Mouse (Mus musculus): Measurements from ENCODE around the gene Tpgs1. TPM values are rescaled to one million over a fixed set of nuclear protein-coding genes. Genes with fewer than 3 reads are reported as not detected.

Tpgs1 gene
- total and polyA plus RNA-seq, 3 experiments, result 23.5 to 48.0 TPM; not detected in 1

DNA sequence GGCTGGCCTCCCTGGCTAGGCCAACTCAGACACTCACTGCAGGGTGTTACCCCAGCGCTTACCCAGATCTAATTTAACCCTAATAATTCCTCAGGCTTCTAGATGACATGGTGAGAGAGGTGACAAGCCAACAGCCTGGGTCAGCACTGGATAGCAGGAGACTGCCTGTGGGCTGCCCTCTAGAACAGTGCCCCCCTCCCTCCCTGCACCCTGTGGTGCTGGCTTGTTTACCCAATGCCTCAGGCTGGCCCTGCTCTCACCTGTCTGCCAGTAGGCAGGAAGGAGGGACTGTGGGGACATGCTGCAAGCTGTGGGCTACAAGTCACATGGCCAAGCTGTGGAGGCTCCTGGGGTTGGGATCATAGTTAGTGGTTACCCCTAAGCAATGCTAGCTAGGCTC is 38.0 kb downstream of the Tpgs1 start:
- H3K4me1 ChIP-seq (ENCODE audit: control insufficient read depth in 1 of 2, insufficient read depth in 2 of 2, low read length in 2 of 2), result peaks cover 9 to 19% of the 10 kb centered on the region in 2 experiments; a peak in 3 of 4 replicates
- TF ChIP-seq ZMIZ1 (IDR thresholded peaks at IDR 0.05; ENCODE audit: low read depth, low read length), result no peak
- no peak for TF ChIP-seq MAX (IDR thresholded peaks at IDR 0.05; ENCODE audit: low read length)
- no peaks in the 10 kb centered on the region for H3K9me3 ChIP-seq (replicated peaks; ENCODE audit: insufficient read depth, low read length)
- H3K36me3 ChIP-seq (ENCODE audit: control insufficient read depth in 1 of 2, insufficient read depth in 2 of 2, low read length in 2 of 2), result peaks cover 0 to 16% of the 10 kb centered on the region in 2 experiments; a peak in 2 of 4 replicates
- H3K9ac ChIP-seq (ENCODE audit: control insufficient read depth, low read depth, low read length, poor library complexity, severe bottlenecking), result no peak overlapping the region
- no peak overlapping the region for H3K4me3 ChIP-seq (ENCODE audit: control insufficient read depth in 1 of 2, insufficient read depth in 1 of 2, low read depth in 2 of 2, low read length in 2 of 2)
- no peak for DNase-seq (ENCODE audit: low read depth, low spot score)
- peaks cover 41% of the 10 kb centered on the region for H3K79me2 ChIP-seq (ENCODE audit: control insufficient read depth, insufficient read depth, low read length, poor library complexity)
- H3K27ac ChIP-seq (ENCODE audit: control insufficient read depth, low read depth, low read length), result no peak overlapping the region
- H3K27me3 ChIP-seq (ENCODE audit: control insufficient read depth in 1 of 2, insufficient read depth in 2 of 2, low read length in 2 of 2), result no peaks in the 10 kb centered on the region

GRCm38 (mm10) chr10:79707759-79708158 is 38.6 kb downstream of the Tpgs1 start:
- no peak overlapping the region for H3K9ac ChIP-seq (ENCODE audit: control insufficient read depth, low read depth, low read length, poor library complexity, severe bottlenecking)
- H3K27ac ChIP-seq (ENCODE audit: control insufficient read depth, low read depth, low read length), result no peak overlapping the region
- H3K9me3 ChIP-seq (replicated peaks; ENCODE audit: insufficient read depth, low read length), result no peaks in the 10 kb centered on the region
- H3K79me2 ChIP-seq (ENCODE audit: control insufficient read depth, insufficient read depth, low read length, poor library complexity), result peaks cover 41% of the 10 kb centered on the region
- TF ChIP-seq ZC3H11A (IDR thresholded peaks at IDR 0.05; ENCODE audit: low read depth, low read length) (no peak), CTCF (IDR thresholded peaks at IDR 0.05 in 2 of 3, conservative IDR thresholded peaks at IDR 0.05 in 1 of 3; ENCODE audit: control insufficient read depth in 1 of 3, insufficient read depth in 1 of 3, low read depth in 2 of 3, low read length in 3 of 3, poor library complexity in 1 of 3, severe bottlenecking in 1 of 3) (peak in 2 of 3 experiments; percentile 1 to 43; a peak in 3 of 6 replicates)
- no peak for DNase-seq (ENCODE audit: low read depth, low spot score)
- H3K27me3 ChIP-seq (ENCODE audit: control insufficient read depth in 1 of 2, insufficient read depth in 2 of 2, low read length in 2 of 2), result no peaks in the 10 kb centered on the region
- peaks cover 0 to 19% of the 10 kb centered on the region in 2 experiments; a peak in 2 of 4 replicates for H3K36me3 ChIP-seq (ENCODE audit: control insufficient read depth in 1 of 2, insufficient read depth in 2 of 2, low read length in 2 of 2)
- H3K4me1 ChIP-seq (ENCODE audit: control insufficient read depth in 1 of 2, insufficient read depth in 2 of 2, low read length in 2 of 2), result peaks cover 9 to 22% of the 10 kb centered on the region in 2 experiments; a peak in 3 of 4 replicates
- no peak overlapping the region for H3K4me3 ChIP-seq (ENCODE audit: control insufficient read depth in 1 of 2, insufficient read depth in 1 of 2, low read depth in 2 of 2, low read length in 2 of 2)

- Histone ChIP-seq H3K9ac (ENCODE audit: control insufficient read depth, low read depth, low read length, poor library complexity, severe bottlenecking) (no peak overlapping the region), H3K79me2 (ENCODE audit: control insufficient read depth, insufficient read depth, low read length, poor library complexity) (peaks cover 41% of the 10 kb centered on the region), H3K4me1 (ENCODE audit: control insufficient read depth in 1 of 2, insufficient read depth in 2 of 2, low read length in 2 of 2) (peaks cover 9 to 25% of the 10 kb centered on the region in 2 experiments; a peak in 3 of 4 replicates), H3K9me3 (replicated peaks; ENCODE audit: insufficient read depth, low read length) (no peaks in the 10 kb centered on the region), H3K27ac (ENCODE audit: control insufficient read depth, low read depth, low read length) (no peak overlapping the region), H3K4me3 (ENCODE audit: control insufficient read depth in 1 of 2, insufficient read depth in 1 of 2, low read depth in 2 of 2, low read length in 2 of 2) (no peak overlapping the region), H3K36me3 (ENCODE audit: control insufficient read depth in 1 of 2, insufficient read depth in 2 of 2, low read length in 2 of 2) (peaks cover 0 to 21% of the 10 kb centered on the region in 2 experiments; a peak in 2 of 4 replicates), H3K27me3 (ENCODE audit: control insufficient read depth in 1 of 2, insufficient read depth in 2 of 2, low read length in 2 of 2) (no peaks in the 10 kb centered on the region)
- no peak for DNase-seq (ENCODE audit: low read depth, low spot score)
- TF ChIP-seq SMC3 (IDR thresholded peaks at IDR 0.05; ENCODE audit: low read depth, low read length), result no peak
- no peak for TF ChIP-seq TCF12 (IDR thresholded peaks at IDR 0.05; ENCODE audit: low read depth, low read length)
- no peak for TF ChIP-seq NRF1 (IDR thresholded peaks at IDR 0.05; ENCODE audit: insufficient read depth, low read depth, low read length, poor library complexity, severe bottlenecking)
- TF ChIP-seq MAX (IDR thresholded peaks at IDR 0.05; ENCODE audit: low read length), result no peak
- TF ChIP-seq EP300 (IDR thresholded peaks at IDR 0.05; ENCODE audit: low read depth in 1 of 2, low read length in 2 of 2), result no peak
- no peak for TF ChIP-seq MEF2A (IDR thresholded peaks at IDR 0.05; ENCODE audit: extremely low read depth, insufficient replicate concordance, low read depth, low read length, poor library complexity, severe bottlenecking)
- no peak for TF ChIP-seq MAZ (IDR thresholded peaks at IDR 0.05; ENCODE audit: low read depth, low read length)
- no peak for TF ChIP-seq MYB (IDR thresholded peaks at IDR 0.05; ENCODE audit: low read depth, low read length)
- no peak for TF ChIP-seq CHD1 (IDR thresholded peaks at IDR 0.05; ENCODE audit: low read depth, low read length)
- TF ChIP-seq ETS1 (IDR thresholded peaks at IDR 0.05; ENCODE audit: low read depth, low read length), result no peak
- TF ChIP-seq USF2 (IDR thresholded peaks at IDR 0.05; ENCODE audit: borderline replicate concordance in 1 of 2, insufficient read depth in 1 of 2, low read depth in 1 of 2, low read length in 2 of 2), result no peak
Observed at GRCm38 (mm10) chr10:79708668-79709067, 39.5 kb downstream of the Tpgs1 start.
